Mouse (Mus musculus) lung, embryonic 15.5 days (tissue): ENCODE measurements around the gene Sox5. TPM values are rescaled to one million over a fixed set of nuclear protein-coding genes. Genes with fewer than 3 reads are reported as not detected.
A peak's percentile ranks its signal among the peaks of the same experiment; 100 is the strongest.

Experiments used
- ATAC-seq: fragments of 200-750 bp; cut with Nextera tagmentation; 2 replicates; pipeline ENCODE4 v1.8.0; 2017; ENCODE audit warnings: moderate number of reproducible peaks, borderline replicate concordance; ENCODE audit not compliant: low FRiP score, low TSS enrichment; ENCODE audit errors: extremely low read depth
- H3K27ac ChIP-seq: fragments of 300-500 bp; sonication (generic); 2 replicates; pipeline ENCODE4 v1.5.1; 2015; ENCODE audit warnings: moderate library complexity, mild to moderate bottlenecking, inconsistent platforms
- H3K27me3 ChIP-seq: fragments of 300-500 bp; sonication (generic); 2 replicates; pipeline ENCODE4 v1.6.1; 2015; ENCODE audit warnings: inconsistent platforms
- H3K36me3 ChIP-seq: fragments of 300-500 bp; sonication (generic); 2 replicates; pipeline ENCODE4 v1.6.1; 2015; ENCODE audit warnings: inconsistent platforms
- H3K4me1 ChIP-seq: fragments of 300-500 bp; sonication (generic); 2 replicates; pipeline ENCODE4 v1.6.1; 2015; ENCODE audit warnings: inconsistent platforms
- H3K4me2 ChIP-seq: fragments of 300-500 bp; sonication (generic); 2 replicates; pipeline ENCODE4 v1.6.1; 2015; ENCODE audit warnings: inconsistent platforms, mild to moderate bottlenecking, moderate library complexity
- H3K4me3 ChIP-seq: fragments of 300-500 bp; sonication (generic); 2 replicates; pipeline ENCODE4 v1.5.1; 2015; ENCODE audit warnings: mild to moderate bottlenecking, inconsistent platforms
- H3K9ac ChIP-seq: fragments of 300-500 bp; sonication (generic); 2 replicates; pipeline ENCODE4 v1.6.1; 2015; ENCODE audit warnings: inconsistent platforms
- H3K9me3 ChIP-seq: fragments of 300-500 bp; sonication (generic); 2 replicates; pipeline ENCODE4 v1.6.1; 2016; ENCODE audit warnings: inconsistent platforms
- WGBS: fragments of 180-500 bp; shearing (Covaris S2); methylation state at CpG from one replicate; pipeline ENCODE4 v1.1.7; 2015; 5-methylcytosine and 5-hydroxymethylcytosine counted together
- polyA plus RNA-seq: library from polyadenylated mRNA; unstranded; fragments of >200 nt; fragmentation: Nextera tagmentation; extraction: Ambion mirVana; gene quantifications from 2 replicates; pipeline ENCODE4 v1.2.1, GENCODE M21; 2015

The Sox5 gene
- polyA plus RNA-seq, 1 experiment from 2014 or later = 23.7 TPM

DNA sequence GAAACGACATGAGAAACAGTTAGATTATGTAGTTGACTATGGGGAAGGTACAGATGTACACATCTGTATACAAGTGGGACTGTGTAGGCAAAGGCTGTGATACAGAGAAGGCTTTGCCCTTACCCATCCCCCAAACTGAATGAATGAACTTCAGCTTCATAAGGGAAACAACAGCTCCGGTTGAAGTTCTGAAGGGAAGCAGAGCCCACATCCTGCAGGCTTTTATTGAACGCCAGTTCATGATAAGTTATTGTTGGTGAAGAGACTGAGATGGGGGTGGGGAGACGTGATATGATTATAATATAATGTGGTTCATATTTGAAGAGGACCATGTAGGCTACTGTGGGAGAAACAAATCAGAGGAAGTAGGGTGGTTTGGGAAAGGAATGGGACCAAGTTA is 424.7 kb downstream of the Sox5 start:
- Histone ChIP-seq H3K36me3 (no peaks in the 10 kb centered on the region), H3K4me1 (peaks cover 12% of the 10 kb centered on the region), H3K27me3 (no peaks in the 10 kb centered on the region), H3K9ac (no peak overlapping the region), H3K4me2 (no peak overlapping the region), H3K4me3 (no peak overlapping the region), H3K9me3 (no peaks in the 10 kb centered on the region), H3K27ac (no peak overlapping the region)
- 75% methylated on average over 4 of the region's 4 CpGs for WGBS
- ATAC-seq = no peak

GRCm38 (mm10) chr6:144351049-144351448 is 430.7 kb downstream of the Sox5 start:
- Histone ChIP-seq H3K27ac (no peak overlapping the region), H3K4me2 (no peak overlapping the region), H3K4me1 (no peaks in the 10 kb centered on the region), H3K4me3 (no peak overlapping the region), H3K36me3 (no peaks in the 10 kb centered on the region), H3K9ac (no peak overlapping the region), H3K27me3 (no peaks in the 10 kb centered on the region), H3K9me3 (no peaks in the 10 kb centered on the region)
- WGBS = 86% methylated on average over 6 of the region's 6 CpGs
- no peak for ATAC-seq

DNA sequence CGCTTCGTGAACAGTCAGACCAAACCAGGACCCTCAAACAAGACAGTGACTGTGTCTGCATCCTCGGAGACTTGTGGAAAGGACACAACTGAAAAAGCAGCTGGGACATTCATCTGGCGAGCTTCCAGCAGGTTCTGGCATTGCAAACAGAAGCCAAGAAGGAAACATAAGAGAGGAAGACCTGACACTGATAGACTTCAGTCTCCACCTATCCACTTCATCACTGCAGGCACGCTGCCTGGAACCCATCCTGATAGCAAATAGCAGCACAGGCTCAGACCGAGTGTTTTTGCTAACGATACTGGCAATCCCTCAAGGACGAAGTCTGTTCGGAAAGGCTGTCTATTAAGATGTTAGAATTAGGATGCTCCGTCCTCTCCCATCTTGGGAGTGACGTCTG is 438.4 kb downstream of the Sox5 start:
- H3K27me3 ChIP-seq = no peaks in the 10 kb centered on the region
- peaks cover 7% of the 10 kb centered on the region; the same call in 1 of the 2 replicates for H3K4me1 ChIP-seq
- ATAC-seq = no peak
- H3K4me3 ChIP-seq = no peak overlapping the region
- no peaks in the 10 kb centered on the region for H3K9me3 ChIP-seq
- H3K36me3 ChIP-seq = no peaks in the 10 kb centered on the region
- no peak overlapping the region for H3K9ac ChIP-seq
- no peak overlapping the region for H3K27ac ChIP-seq
- WGBS = 54% methylated on average over 11 of the region's 11 CpGs
- H3K4me2 ChIP-seq = no peak overlapping the region

DNA sequence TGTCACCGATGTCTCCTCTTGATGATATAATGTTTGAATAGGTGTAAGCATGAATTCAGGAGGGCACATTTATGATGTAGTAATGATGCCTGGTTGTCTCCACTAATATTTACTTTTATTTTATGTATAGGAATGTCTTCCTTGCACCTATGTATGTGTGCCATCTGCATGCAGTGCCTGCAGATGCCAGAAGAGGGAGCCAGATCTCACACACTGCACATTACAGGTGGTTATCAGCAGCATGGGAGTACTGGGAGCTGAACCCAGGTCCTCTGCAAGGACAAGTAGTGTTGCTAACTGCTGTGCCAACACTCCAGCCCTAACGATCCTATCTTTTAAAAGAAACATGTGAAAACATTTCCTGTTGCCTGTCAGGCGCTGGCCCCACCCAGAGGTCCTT is 442.2 kb downstream of the Sox5 start:
- Histone ChIP-seq H3K4me1 (peaks cover 20% of the 10 kb centered on the region), H3K36me3 (no peaks in the 10 kb centered on the region), H3K9ac (no peak overlapping the region), H3K27ac (no peak overlapping the region), H3K27me3 (no peaks in the 10 kb centered on the region), H3K9me3 (no peaks in the 10 kb centered on the region), H3K4me2 (no peak overlapping the region), H3K4me3 (no peak overlapping the region)
- 90% methylated on average over 3 of the region's 3 CpGs for WGBS
- no peak for ATAC-seq

- H3K4me1 ChIP-seq = peaks cover 20% of the 10 kb centered on the region
- H3K27me3 ChIP-seq = no peaks in the 10 kb centered on the region
- H3K27ac ChIP-seq = no peak overlapping the region
- H3K9me3 ChIP-seq = no peaks in the 10 kb centered on the region
- no peak overlapping the region for H3K9ac ChIP-seq
- H3K36me3 ChIP-seq = no peaks in the 10 kb centered on the region
- WGBS = 56% methylated on average over 13 of the region's 13 CpGs
- no peak overlapping the region for H3K4me3 ChIP-seq
- ATAC-seq = no peak
- no peak overlapping the region for H3K4me2 ChIP-seq
Observed at GRCm38 (mm10) chr6:144339006-144339405, 442.8 kb downstream of the Sox5 start.

DNA sequence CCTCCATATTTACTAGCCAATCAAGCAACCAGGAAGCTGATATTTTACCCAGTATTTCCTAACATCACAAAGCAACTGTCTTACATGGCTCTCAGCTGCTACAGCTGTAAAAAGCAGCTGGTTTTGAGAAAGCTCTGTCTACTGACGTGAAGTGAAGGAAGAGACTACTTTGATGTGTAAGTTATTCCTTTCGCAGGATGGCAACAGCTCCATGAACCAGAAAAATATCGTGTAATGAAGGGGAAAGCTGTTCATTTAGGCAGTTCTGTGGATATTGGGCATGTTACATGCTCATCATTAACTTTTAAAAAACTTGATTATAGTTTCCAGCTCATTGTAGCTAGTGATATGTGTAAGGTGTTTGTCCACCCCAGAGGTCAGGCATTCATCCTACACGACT is 443.6 kb downstream of the Sox5 start:
- H3K4me2 ChIP-seq = no peak overlapping the region
- no peaks in the 10 kb centered on the region for H3K9me3 ChIP-seq
- 61% methylated on average over 4 of the region's 4 CpGs for WGBS
- H3K4me3 ChIP-seq = no peak overlapping the region
- no peaks in the 10 kb centered on the region for H3K27me3 ChIP-seq
- no peak for ATAC-seq
- H3K27ac ChIP-seq = no peak overlapping the region
- peaks cover 20% of the 10 kb centered on the region for H3K4me1 ChIP-seq
- H3K9ac ChIP-seq = no peak overlapping the region
- no peaks in the 10 kb centered on the region for H3K36me3 ChIP-seq

DNA sequence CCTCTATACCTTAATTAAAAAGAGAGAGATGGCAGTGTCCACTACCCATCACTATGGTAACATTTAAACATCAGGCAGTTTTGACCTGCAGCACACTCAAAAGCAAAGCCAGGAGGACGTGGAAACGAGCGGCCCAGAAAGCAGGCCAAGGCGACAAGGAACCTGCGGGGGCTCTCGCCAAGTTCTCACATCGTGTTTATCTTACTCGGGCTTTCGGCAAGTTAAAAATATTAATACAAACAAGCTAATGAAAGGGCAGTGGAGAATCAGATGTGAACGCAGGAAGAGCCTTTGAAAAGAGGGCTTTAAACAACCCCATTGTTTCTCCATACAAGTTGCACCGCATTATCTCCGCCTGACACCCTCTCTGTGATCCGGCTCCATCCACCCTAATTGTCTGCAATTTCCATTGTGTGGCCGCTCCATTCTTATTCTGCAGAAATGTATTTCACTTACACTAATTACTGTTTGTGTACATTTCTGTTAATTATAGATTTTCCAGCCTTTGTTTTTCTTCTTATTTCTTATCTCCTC is 444.3 kb downstream of the Sox5 start:
- no peaks in the 10 kb centered on the region for H3K36me3 ChIP-seq
- ATAC-seq = no peak; the same call in 1 of the 2 replicates
- H3K9me3 ChIP-seq = no peaks in the 10 kb centered on the region
- H3K27ac ChIP-seq = no peak overlapping the region
- no peak overlapping the region for H3K4me3 ChIP-seq
- H3K4me2 ChIP-seq = no peak overlapping the region; the same call in 1 of the 2 replicates
- WGBS = 14% methylated on average over 14 of the region's 14 CpGs
- no peak overlapping the region for H3K9ac ChIP-seq
- H3K4me1 ChIP-seq = peaks cover 20% of the 10 kb centered on the region
- H3K27me3 ChIP-seq = no peaks in the 10 kb centered on the region

GRCm38 (mm10) chr6:144336789-144337188 is 445.0 kb downstream of the Sox5 start:
- no peak overlapping the region for H3K9ac ChIP-seq

GRCm38 (mm10) chr6:144333146-144333545 is 448.6 kb downstream of the Sox5 start:
- no peak overlapping the region for H3K27ac ChIP-seq
- no peaks in the 10 kb centered on the region for H3K27me3 ChIP-seq
- H3K36me3 ChIP-seq = no peaks in the 10 kb centered on the region
- H3K4me3 ChIP-seq = no peak overlapping the region
- H3K4me1 ChIP-seq = peaks cover 22% of the 10 kb centered on the region
- no peak overlapping the region for H3K4me2 ChIP-seq
- WGBS = 78% methylated on average over 4 of the region's 4 CpGs
- no peak overlapping the region for H3K9ac ChIP-seq
- ATAC-seq = no peak
- no peaks in the 10 kb centered on the region for H3K9me3 ChIP-seq

More at GRCm38 (mm10) chr6:144336789-144337188, 445.0 kb downstream of the Sox5 start:
- Histone ChIP-seq H3K4me1 (peaks cover 20% of the 10 kb centered on the region), H3K4me3 (no peak overlapping the region), H3K27ac (no peak overlapping the region), H3K4me2 (no peak overlapping the region), H3K36me3 (no peaks in the 10 kb centered on the region), H3K9me3 (no peaks in the 10 kb centered on the region), H3K27me3 (no peaks in the 10 kb centered on the region)
- ATAC-seq = no peak
- 79% methylated on average over 4 of the region's 4 CpGs for WGBS

GRCm38 (mm10) chr6:144332027-144332426 is 449.8 kb downstream of the Sox5 start:
- Histone ChIP-seq H3K4me3 (no peak overlapping the region), H3K4me1 (peaks cover 17% of the 10 kb centered on the region), H3K9ac (no peak overlapping the region), H3K9me3 (no peaks in the 10 kb centered on the region), H3K27ac (no peak overlapping the region), H3K4me2 (no peak overlapping the region), H3K27me3 (no peaks in the 10 kb centered on the region), H3K36me3 (no peaks in the 10 kb centered on the region)
- ATAC-seq = no peak
- WGBS = 86% methylated on average over 4 of the region's 4 CpGs

GRCm38 (mm10) chr6:144329311-144329930 is 452.4 kb downstream of the Sox5 start:
- no peaks in the 10 kb centered on the region for H3K27me3 ChIP-seq
- peaks cover 21% of the 10 kb centered on the region for H3K4me1 ChIP-seq
- ATAC-seq = no peak
- no peaks in the 10 kb centered on the region for H3K9me3 ChIP-seq
- no peaks in the 10 kb centered on the region for H3K36me3 ChIP-seq
- H3K9ac ChIP-seq = no peak overlapping the region
- no peak overlapping the region for H3K4me3 ChIP-seq
- 67% methylated on average over 2 of the region's 2 CpGs for WGBS
- no peak overlapping the region for H3K4me2 ChIP-seq
- H3K27ac ChIP-seq = no peak overlapping the region

GRCm38 (mm10) chr6:144328779-144329178 is 453.0 kb downstream of the Sox5 start:
- H3K27me3 ChIP-seq = no peaks in the 10 kb centered on the region
- no peaks in the 10 kb centered on the region for H3K36me3 ChIP-seq
- H3K9me3 ChIP-seq = no peaks in the 10 kb centered on the region
- no peak for ATAC-seq
- H3K4me2 ChIP-seq = no peak overlapping the region
- no peak overlapping the region for H3K4me3 ChIP-seq
- WGBS = 34% methylated on average over 4 of the region's 4 CpGs
- H3K4me1 ChIP-seq = peaks cover 21% of the 10 kb centered on the region
- no peak overlapping the region for H3K9ac ChIP-seq
- H3K27ac ChIP-seq = peak overlapping the region; percentile 20; the same call in 1 of the 2 replicates
